Mouse (Mus musculus) adrenal gland, adult (tissue): ENCODE measurements around the gene Gpr108.
A peak's percentile ranks its signal among the peaks of the same experiment; 100 is the strongest.

Experiments used
- DNase-seq, 2 experiments: peaks; one replicate each; pipeline ENCODE4 v3.0.0; 2022 to 2023; ENCODE audit warnings: low spot score in 1 of 2; ENCODE audit not compliant: inconsistent age in 2 of 2

The Gpr108 gene

GRCm38 (mm10) chr17:57214676-57215387, 33.4 kb downstream of the Gpr108 start:
- peak in 1 of 2 experiments; percentile 60 for DNase-seq

GRCm38 (mm10) chr17:57211501-57211900, 36.7 kb downstream of the Gpr108 start:
- DNase-seq: no peak

DNA sequence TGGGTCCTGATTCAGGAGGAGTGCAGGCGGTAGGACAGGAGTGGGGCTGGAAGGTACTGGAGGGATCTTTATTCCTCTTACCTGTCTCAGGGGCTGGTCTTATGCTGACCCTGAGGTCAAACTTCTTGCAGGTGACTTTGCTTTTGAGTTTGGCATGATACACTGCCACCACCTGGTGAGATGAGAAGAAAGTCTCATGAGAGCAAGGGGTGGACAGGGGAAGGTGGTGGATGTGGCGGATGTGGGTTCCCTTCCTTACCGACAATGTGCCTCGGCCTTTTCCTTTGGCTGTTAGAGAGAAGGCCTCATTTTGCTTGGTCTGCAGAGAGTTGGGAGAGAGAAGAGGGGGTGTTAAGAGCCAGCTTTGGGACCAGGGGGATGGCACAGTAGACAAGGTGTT, 38.9 kb downstream of the Gpr108 start:
- DNase-seq: no peak

GRCm38 (mm10) chr17:57207938-57208337, 40.3 kb downstream of the Gpr108 start:
- DNase-seq: no peak

GRCm38 (mm10) chr17:57201841-57202724, 46.2 kb downstream of the Gpr108 start:
- no peak for DNase-seq

DNA sequence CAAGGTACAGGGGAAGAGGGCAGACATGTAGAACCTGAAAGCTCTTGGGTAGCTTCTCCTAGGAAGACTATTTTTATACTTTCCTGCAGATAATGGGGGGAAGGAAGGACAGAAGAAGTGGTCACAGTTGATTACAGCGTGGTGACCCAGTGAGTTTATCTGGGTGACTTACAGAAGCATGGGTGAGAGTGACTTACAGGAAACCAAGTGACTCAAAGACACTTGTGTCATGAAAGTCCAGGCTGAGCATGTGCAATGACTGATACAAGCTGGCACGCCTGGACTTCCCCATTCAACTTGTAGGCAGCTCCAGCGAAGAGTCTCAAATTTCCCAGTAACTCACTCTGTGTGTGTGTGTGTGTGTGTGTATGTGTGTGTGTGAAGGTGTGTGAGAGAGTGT, 50.0 kb downstream of the Gpr108 start:
- DNase-seq: no peak

DNA sequence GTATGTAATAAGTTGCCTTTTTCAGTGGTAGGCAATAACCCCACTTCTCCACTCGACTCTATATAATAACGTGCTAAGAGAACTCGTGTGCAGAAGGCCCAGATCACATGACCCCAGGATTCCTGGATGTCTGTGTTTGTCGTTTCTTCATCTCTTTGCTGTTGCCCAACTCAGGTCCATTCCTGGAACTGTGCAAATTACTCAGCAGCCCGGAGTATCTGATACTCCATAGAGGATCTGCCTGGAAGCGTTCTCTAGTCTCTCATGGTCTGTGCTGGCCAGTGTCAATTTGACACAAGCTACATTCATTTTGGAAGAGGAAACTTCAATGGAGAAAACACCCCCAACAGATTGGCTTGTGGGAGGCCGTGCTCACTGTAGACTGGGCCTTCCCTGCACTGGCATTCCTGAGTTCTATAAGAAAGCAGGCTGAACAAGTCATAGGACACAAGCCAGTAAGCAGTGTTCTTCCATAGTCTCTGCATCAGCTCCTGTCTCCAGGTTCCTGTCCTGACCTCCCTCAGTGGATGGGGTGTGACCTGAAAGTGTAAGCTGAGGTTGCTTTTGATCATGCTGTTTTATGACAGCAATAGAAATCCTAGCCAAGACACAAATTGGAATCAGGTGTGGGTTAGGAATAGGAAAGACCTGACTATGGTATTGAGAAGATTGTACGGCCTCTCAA, 52.8 kb downstream of the Gpr108 start:
- DNase-seq: peak in 1 of 2 experiments; percentile 40

DNA sequence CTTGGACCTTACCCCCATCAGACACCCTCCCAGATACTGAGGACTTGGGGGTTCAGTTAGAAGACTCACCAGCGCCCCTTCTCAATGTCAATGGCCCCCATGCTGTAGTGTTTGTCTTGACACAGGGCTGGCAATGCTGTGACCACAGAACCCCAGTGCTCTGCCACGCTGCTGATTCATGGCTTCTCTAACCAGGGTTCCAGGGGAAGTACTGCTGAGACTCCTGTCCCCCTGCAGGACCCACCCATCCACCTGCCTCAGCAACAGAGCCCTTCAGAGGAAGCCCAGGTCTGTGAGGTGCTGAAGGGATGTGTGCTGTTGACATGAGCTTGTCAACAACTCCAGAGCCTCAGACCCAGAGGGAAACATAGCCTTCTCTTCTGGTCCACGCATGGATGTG, 53.5 kb downstream of the Gpr108 start:
- no peak for DNase-seq

GRCm38 (mm10) chr17:57194041-57194507, 54.2 kb downstream of the Gpr108 start, which contains the start of gene Tnfsf14:
TSS of gene Tnfsf14 (minus strand) at chr17:57194177.
- peak in 1 of 2 experiments; percentile 46 for DNase-seq

DNA sequence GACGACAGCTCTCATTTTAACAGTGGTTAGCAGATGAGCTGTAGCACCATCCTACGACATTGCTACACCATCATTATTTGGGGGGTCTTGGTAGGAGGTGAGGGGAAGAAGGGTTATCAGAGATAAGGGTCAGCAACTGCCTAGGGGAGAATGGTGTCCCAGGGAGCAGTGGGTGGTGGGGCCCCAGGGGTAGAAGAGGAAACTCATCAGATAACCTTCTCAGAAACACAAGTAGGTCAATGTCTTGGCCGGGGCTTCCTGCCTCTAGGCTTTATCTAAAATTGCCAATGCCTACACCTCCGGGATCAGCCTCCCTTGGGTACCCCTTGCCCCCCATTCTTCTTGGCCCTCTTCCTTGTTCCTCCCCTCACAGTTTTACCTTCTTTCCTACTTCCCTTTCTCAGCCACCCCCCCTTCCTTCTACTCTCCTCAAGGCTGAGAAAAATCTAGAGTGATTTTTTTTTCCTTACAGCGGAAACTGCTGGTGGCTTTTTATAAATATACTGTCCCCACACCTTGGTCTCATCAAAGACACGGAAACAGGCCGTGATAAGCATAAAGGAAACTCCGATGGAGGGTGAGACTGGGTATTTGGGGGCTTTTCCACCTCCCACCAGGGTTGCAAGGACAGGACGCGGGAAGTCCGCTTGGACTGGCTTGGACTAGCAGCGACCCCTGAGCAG, 59.6 kb downstream of the Gpr108 start:
- no peak for DNase-seq

DNA sequence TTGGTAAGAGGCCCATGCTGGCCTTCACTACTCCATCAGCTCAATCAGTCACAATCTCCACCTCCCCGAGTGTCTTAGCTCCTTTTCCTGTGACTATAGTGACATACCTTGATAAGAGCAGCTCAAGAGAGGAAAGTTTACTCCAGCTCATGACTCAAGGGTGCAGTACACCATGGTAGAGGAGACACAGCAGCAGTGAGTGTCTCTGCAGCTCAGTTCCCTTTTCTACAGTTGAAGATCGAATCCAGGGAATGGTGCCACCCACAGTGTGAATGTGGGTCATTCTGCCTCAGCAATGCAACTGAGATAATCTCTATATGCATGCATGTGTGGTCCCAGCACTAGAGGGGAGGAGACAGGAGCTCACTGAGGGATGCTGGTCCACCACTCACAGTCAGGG, 62.6 kb downstream of the Gpr108 start:
- no peak for DNase-seq
